Mouse (Mus musculus): ENCODE measurements at regions not wholly inside any gene's neighbourhood (a gene's known extent, or its start where the extent isn't known, plus 50 kb on each side); places are given as distances from the start of the nearest gene placed in this dataset.

DNA sequence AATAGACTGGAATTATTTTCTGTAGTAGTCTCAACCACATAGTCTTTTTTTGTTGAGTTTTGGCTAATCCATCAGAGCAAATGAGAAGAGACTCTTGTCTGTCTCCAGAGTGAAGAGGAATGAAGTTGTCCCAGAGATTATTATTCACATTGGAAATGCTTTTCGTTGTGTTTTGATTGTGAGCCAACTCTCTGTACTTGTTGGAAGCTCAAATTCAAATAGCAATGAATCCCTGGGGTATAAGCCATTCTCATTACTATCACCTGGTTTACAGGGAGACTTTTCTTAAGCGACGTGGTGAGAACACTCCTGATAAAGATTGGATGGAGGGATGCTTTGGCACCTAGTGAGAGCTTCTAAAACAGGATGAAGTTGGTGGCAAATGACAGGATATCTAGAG is 459.3 kb upstream of the Jag1 start:
- no peak for TF ChIP-seq CTCF (IDR thresholded peaks at IDR 0.05; ENCODE audit: control insufficient read depth, insufficient read depth, insufficient replicate concordance, low read depth, low read length)
- no peak for TF ChIP-seq POLR2A (IDR thresholded peaks at IDR 0.05; ENCODE audit: control insufficient read depth, low read depth, low read length)
